Mouse (Mus musculus): ENCODE measurements around the gene Gm10563.

- TF ChIP-seq POLR2A (IDR thresholded peaks at IDR 0.05; ENCODE audit: control insufficient read depth, low read depth, low read length) (no peak), CTCF (IDR thresholded peaks at IDR 0.05; ENCODE audit: control insufficient read depth, insufficient read depth, insufficient replicate concordance, low read depth, low read length) (no peak)
Measured at GRCm38 (mm10) chr4:155582279-155582905, 62.8 kb downstream of the Gm10563 start.
